20 mouse cellular contexts compared by ENCODE assay signal in genomic region chr1:34745881-34746280, GRCm38 (mm10).
DNase-seq lines count a peak whose midpoint lies in the region; ATAC-seq lines count a peak whose summit lies in the region.
"Had no signal": no experiment of that assay in that cellular context is flagged by ENCODE, and none has a peak within 500 bp of the region (broad histone marks: within the 10 kb centered on the region; RNA-seq: fewer than 3 reads in every experiment).

No protein-coding gene starts in this region.

- intact Hi-C loops in left cerebral cortex, postnatal 4 days (cut with DNase I): no loop called here
- intact Hi-C loops in left cerebral cortex, postnatal 10 days (cut with DNase I): no loop called here

- ATAC-seq in cerebellum, adult (ENCODE audit: insufficient number of reproducible peaks, low FRiP score, low TSS enrichment): no peak
- ATAC-seq: activated CD4-positive, CD25-positive, alpha-beta regulatory T cell, adult 4 months; forebrain, embryonic 13.5 days; forebrain, embryonic 16.5 days; hindbrain, embryonic 16.5 days; intestine, embryonic 15.5 days had no signal

- peak; percentile 53 for DNase-seq in cerebellum, adult 11-12 months
- DNase-seq in cerebellum, adult 9-11 months: peak; percentile 58
- no peak for DNase-seq in cerebellum, adult 8-10 months
- peak; percentile 18 for DNase-seq in left cerebral cortex, postnatal 4 days
- DNase-seq in left cerebral cortex, postnatal 10 days (ENCODE audit: extremely low spot score in 1 of 2, low spot score in 2 of 2): no peak
- DNase-seq in brain, adult 2 months (ENCODE audit: low read depth, low spot score): peak; percentile 21
- no peak for DNase-seq in urinary bladder, postnatal 14 days (ENCODE audit: low spot score)
- DNase-seq: adrenal gland, adult 8-10 months; adrenal gland, postnatal 25 days; gastrocnemius, postnatal 10 days; gastrocnemius, postnatal 36 days; heart, postnatal 10 days; heart, postnatal 36 days; kidney, adult 11 months had no signal

Comparison
In these comparisons a context has a peak if more than half of its experiments do, and no peak if none do; other contexts are left out.
1. DNase-seq: peak in cerebellum, adult 11-12 months (single experiment), cerebellum, adult 9-11 months (single experiment), left cerebral cortex, postnatal 4 days (single experiment) and brain, adult 2 months (single experiment); none in cerebellum, adult 8-10 months (single experiment), left cerebral cortex, postnatal 10 days (0 of 2) and urinary bladder, postnatal 14 days (single experiment).